Mouse (Mus musculus): Measurements from ENCODE around the gene Klhl21.
"Not testable (repeated sequence)": the region's sequence is repeated elsewhere in the genome, so short reads cannot be mapped to it uniquely, and the experiment has no call there.

Gene Klhl21

GRCm38 (mm10) chr4:152021568-152022097, 13.0 kb downstream of the Klhl21 start:
- no peak for DNase-seq (ENCODE audit: low spot score in 2 of 2)

GRCm38 (mm10) chr4:152022506-152022905, 13.9 kb downstream of the Klhl21 start:
- no peak for DNase-seq (ENCODE audit: low spot score in 2 of 2)

GRCm38 (mm10) chr4:152024525-152024924, 15.9 kb downstream of the Klhl21 start:
- DNase-seq (ENCODE audit: low spot score in 2 of 2), result no peak

DNA sequence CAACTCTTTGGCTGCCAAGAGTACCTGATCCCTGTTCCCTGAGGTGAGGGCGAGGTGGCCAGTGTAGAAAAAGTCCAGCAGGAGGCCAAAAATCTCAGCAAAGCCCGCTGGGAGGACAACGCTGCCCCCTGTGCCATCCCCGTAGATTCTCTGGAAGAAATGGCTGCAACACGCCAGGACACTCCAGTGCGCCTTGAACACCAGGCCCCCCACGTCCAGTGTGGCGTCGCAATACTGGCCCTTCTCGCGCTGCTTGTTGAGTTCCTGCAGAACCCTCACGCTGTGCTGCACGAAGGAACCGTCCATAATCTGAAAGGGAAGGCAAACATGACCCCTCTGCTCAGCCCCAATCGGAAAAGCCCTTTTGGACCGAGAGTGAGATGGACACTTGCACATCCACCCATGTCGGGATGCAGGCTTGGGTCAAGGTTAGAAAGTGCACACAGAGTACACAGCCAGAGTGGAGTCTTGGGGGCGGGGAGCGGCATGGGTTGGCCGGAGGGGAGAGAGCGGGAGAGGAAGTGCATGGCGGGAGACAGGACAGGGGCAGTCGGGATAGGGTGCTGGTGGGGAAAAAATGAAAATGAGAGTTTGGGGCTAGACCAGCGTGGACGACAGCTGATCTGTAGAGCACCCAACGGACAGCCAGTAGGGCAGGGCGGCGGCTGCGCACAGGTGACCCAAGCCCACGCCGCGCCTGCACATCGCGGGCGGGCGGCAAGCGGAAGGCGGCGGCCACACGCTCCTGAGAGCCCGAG, 18.3 kb downstream of the Klhl21 start:
- DNase-seq (ENCODE audit: low spot score in 2 of 2), result peak in 1 of 2 experiments; percentile 30

DNA sequence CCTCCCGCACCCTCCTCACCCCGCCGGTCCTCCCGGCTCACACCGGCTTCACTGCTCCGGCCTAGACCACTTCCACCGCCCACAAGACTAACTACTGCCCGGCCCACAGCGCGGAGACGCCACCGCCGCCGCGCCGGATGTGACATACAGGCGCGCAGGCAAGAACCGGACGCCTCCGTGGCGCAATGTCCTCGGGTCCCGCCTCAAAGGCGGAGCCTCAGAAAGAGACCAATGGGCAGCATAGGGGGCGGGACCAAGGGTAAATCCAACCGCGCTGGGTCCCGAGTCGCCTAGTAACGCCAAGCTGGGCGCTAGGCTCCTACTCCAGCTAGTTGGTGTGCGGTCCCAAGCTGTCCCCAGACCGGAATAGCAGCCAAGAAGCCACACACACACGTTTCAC, 18.9 kb downstream of the Klhl21 start, which contains the start of gene Zbtb48:
Gene Zbtb48, minus strand, starts transcription at position 148 of the 400 bp plus-strand sequence.
- DNase-seq (ENCODE audit: low spot score in 2 of 2), result peak; percentile 91 to 92

DNA sequence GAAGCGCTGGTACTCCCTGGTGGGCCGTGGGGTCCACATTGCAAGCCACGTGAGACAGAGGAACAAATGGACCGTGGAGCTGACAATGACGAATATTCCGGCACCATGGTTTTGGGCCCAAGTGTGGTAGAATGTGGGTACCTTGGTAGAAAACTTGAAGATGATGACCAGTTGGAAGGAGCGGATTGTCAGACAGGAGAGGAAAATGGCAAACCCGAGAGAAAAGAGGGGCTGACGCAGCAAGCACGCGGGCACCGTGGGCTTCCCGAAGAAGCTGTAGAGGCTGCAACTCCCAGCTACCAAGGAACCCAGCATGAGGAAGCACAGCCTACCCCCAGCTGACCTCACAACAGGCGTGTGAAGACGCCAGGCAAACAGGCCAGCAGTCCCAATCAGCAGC, 19.9 kb downstream of the Klhl21 start:
- DNase-seq (ENCODE audit: low spot score in 2 of 2), result no peak

GRCm38 (mm10) chr4:152029087-152029486, 20.5 kb downstream of the Klhl21 start:
- no peak for DNase-seq (ENCODE audit: low spot score in 2 of 2)

DNA sequence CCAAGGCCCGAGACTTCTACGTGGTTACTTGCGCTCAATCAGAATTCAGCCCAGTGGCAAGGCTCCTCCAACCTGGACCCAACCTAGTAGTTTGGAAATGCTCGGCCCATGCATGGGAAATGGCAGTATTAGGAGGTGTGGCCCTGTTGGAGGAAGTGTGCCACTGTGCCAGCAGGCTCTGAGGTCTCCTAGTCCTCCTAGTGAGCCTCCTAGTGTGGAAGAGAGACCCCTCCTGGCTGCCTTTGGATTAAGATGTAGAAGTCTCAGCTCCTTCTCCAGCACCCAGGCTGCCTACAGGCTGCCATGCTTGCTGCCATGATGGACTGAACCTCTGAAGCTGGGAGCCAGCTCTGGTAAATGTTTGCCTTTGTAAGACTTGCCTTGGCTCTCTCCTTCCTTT, 21.4 kb downstream of the Klhl21 start:
- no peak for DNase-seq (ENCODE audit: low spot score in 2 of 2)

DNA sequence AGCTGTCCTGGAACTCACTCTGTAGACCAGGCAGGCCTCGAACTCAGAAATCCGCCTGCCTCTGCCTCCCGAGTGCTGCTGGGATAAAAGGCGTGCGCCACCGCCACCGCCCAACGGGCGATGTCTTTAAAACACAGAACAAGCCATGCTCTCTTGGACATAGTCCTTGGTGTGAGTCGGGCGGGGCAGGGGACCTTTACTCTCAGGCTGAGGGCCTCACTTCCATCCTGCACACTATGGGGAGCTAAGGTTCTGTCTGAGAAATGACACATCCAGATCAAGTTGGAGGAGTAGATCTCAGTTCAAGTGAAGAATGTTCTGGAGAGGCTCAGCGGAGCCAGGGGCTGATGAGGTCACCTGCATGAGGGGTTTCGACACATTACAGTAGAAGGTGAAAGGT, 24.3 kb downstream of the Klhl21 start:
- no peak for DNase-seq (ENCODE audit: low spot score in 2 of 2)

DNA sequence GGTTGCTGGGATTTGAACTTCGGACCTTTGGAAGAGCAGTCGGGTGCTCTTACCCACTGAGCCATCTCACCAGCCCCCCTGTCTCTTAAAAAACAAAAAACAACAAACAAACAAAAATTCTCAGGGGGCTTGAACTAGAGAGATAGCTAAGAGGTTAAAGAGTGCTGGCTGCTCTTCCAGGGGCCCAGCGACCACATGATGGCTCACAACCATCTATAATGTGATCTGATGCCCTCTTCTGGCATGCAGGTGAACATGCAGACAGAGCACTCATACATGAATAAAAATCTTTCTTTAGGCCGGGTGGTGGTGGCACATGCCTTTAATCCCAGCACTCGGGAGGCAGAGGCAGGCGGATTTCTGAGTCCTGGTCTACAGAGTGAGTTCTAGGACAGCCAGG, 27.9 kb downstream of the Klhl21 start:
- DNase-seq (ENCODE audit: low spot score in 2 of 2), result not testable (repeated sequence)

- no peak for DNase-seq (ENCODE audit: low spot score in 2 of 2)
Measured at GRCm38 (mm10) chr4:152038225-152038984, 29.8 kb downstream of the Klhl21 start, which contains the start of gene Tas1r1. TSS of gene Tas1r1 (minus strand) at chr4:152038568.

DNA sequence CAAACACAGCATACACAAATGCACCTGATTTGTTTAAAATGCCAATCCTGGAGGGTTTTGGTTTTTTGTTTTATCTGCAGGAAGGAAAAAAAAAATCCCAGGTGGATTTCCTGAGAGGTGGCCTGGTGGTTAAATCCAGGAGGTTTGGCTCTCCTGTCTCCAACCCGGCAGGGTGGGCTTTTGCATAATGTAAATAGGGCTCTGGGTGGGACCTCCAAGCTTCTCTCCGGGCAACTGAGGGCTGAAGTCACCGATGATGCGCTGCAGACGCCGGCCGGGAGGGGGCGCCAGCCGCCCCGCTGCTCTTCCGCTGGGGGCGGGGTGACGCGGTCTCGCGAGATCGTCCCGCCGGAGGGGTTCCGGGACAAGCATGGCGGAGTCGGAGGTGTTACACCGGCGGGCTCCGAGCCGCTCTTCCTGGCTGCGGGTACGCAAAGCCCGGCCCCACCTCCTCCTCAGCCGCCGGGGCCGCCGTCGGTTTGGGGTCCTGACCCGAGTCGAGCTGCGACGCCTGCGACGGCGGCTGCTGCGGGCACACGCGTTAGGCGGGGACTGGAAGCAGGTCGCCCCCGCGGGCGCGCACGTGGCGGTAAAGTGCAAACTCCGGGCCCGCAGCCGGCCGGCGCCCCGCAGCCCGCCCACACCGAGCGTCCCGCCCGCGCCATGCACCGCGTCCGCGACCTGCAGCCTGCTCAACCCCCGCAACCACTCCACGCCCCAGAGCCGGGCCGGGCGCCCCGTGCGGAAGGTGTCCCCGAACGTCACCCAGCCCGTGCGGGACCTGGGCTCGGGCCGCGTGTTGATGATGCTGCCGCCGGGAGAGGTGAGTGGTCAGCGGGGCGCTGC, 30.6 kb downstream of the Klhl21 start, which contains the start of gene Nol9:
Gene Nol9, plus strand, starts transcription at position 337 of the 846 bp plus-strand sequence.
- peak; percentile 84 to 97 for DNase-seq (ENCODE audit: low spot score in 2 of 2)

DNA sequence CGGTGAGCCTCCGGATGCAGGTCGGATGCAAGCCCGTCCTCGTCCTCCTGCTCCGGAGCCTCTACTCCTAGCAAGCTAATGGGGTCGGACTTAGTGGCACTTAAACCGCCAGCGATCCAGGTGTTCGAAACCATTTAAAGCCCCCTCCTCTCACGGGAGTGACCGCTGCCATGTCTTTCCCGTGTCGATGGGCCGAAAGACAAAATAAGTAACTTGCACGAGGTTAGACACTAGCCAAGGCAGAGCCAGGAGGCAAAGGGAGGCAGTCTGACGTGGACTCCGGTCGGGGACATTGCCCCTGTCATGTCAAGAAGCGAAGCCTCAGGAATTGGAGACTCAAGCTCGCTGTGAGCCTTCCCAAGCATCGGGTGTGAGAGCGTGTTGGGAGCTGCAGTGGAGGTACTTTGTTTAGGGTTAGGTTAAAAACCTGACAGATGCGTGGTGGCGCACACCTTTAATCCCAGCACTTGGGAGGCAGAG, 31.3 kb downstream of the Klhl21 start:
- DNase-seq (ENCODE audit: low spot score in 2 of 2), result no peak

DNA sequence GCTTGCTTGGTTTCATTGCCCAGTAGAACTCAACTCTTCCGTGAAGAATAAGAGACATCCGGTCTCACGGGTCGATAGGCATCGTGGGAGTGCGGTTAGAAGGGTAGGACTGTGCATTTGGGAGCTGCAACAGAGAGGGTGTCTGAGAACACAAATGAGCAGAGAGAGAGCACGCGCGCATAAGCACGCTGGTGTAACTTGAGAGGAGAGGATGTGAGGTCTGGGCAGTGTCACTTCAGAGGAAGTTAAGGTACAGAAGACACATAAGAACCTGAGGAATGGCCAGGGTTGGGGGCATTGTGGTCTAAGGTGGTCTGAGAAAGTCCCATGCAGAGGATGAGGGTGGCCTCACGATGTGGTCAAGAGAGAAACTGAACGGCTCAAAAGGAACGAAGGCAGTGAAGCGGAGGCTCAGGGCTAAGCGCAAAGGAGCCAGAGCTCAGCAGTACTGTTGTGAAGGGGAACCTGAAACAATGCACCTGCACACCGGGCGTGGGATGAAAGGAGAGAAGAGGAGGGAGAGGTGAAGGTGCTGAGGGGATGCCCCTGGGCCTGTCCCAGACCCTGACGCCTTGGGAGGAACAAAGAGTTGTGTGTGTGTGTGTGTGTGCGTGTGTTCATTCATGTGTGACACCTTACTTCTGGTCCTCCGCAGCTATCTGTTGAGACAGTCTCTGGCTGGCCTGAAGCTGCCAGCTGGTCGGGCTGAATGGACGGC, 33.5 kb downstream of the Klhl21 start:
- no peak for DNase-seq (ENCODE audit: low spot score in 2 of 2)

GRCm38 (mm10) chr4:152043171-152043570, 34.6 kb downstream of the Klhl21 start:
- DNase-seq (ENCODE audit: low spot score in 2 of 2), result no peak

GRCm38 (mm10) chr4:152044609-152045008, 36.0 kb downstream of the Klhl21 start:
- no peak for DNase-seq (ENCODE audit: low spot score in 2 of 2)

DNA sequence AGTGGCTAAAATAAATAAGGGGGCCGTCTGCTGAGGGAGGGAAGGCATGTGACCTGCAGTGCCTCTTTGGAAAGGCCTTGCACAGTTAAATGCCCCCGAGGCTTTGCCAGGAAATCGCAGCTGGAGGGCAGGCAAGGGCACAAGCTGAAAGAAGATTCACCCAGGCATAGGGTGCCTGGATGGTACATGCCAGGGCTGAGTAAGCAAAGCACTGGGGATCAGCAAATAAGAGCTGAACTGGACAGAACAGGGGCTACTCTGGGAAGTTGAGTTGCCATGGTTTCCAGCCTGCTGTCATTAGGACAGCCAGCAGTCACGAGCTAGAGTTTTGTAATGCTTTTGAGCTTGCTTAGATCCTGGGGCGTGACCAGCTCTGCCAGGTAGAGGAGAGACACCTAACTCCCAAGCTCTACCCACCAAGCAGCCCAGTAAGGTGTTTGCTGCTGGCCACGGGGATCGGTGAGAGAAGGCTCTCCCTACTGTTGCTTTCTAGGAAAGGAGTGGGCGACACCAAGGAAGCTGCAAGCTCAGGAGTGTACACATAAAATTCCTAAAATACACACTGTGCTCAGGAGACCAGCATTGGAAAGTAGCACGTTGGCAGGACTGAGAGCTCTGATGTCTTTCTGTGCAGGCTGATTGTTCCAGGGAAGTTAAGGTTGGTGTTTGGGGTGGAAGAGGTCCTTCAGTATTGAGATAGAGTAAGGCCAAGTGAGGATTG, 53.9 kb downstream of the Klhl21 start:
- no peak for DNase-seq (ENCODE audit: low spot score in 2 of 2)

- DNase-seq (ENCODE audit: low spot score in 2 of 2), result no peak
Measured at GRCm38 (mm10) chr4:152067280-152067679, 58.7 kb downstream of the Klhl21 start.
